Mouse (Mus musculus): ENCODE measurements at regions not wholly inside any gene's neighbourhood (a gene's known extent, or its start where the extent isn't known, plus 50 kb on each side); places are given as distances from the start of the nearest gene placed in this dataset.

DNA sequence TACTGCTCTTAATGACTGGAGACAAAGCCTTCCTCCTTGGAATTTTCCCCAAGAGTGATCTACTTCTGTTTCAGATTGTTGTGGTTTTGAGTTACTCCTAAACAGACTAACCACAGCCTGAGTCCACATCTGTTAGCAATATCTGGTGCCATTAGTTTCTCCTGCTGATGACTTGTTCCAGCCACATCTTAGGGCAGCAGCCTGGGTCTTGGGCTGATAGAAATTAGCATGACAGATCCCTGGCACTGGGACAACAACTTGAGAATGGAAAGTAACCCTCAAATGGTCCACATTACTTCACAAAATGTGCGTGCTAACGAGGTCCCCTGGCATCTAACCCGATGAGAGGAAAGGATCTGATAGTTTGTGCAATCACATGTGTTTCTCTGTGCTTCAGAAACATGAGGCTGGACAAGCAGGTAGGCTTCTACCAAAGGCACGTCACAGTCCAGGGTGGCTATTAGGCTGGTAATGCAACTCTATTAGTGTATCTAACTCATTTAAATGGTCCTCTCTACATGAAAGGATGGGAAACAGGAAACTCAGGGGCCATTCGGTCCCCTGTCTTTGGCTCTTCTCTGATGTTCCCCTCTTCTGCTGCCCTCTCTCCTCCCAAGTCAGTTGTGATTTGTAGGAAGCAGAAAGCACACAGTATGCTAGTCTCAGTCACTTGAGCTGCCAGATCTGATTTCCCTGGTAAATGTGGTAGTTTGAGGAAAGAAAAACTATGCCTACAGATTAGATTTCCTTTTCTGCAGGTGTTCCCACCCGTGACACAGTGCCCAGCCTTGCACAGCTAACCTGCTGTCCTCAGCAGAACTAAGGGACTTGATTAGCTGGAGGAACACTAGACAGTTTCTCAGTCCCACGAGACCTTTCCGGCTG is 2866.9 kb upstream of the 5930422O12Rik start:
- no peak overlapping the region for H3K4me2 ChIP-seq (ENCODE audit: low read depth, low read length, severe bottlenecking)
- no peaks in the 10 kb centered on the region for H3K36me3 ChIP-seq (ENCODE audit: control insufficient read depth, insufficient read depth, low read length)
- ATAC-seq (replicated peaks; ENCODE audit: low FRiP score) = no peak
- no peaks in the 10 kb centered on the region for H3K4me1 ChIP-seq (replicated peaks; ENCODE audit: control insufficient read depth, insufficient read depth, low read length)
- WGBS = 78% methylated on average over 8 of the region's 8 CpGs
- H3K27ac ChIP-seq (ENCODE audit: low read depth, low read length) = no peak overlapping the region
- H3K9ac ChIP-seq (ENCODE audit: low read length) = no peak overlapping the region
- DNase-seq (ENCODE audit: low spot score) = no peak
- no peaks in the 10 kb centered on the region for H3K27me3 ChIP-seq (ENCODE audit: control insufficient read depth, insufficient read depth, low read length)
- H3K4me3 ChIP-seq (ENCODE audit: low read depth, low read length) = no peak overlapping the region
- no peaks in the 10 kb centered on the region for H3K9me3 ChIP-seq (ENCODE audit: control insufficient read depth, low read length)

GRCm38 (mm10) chr8:30569799-30570198 is 2858.7 kb upstream of the 5930422O12Rik start:
- H3K4me2 ChIP-seq (ENCODE audit: low read depth, low read length, severe bottlenecking) = no peak overlapping the region
- H3K4me3 ChIP-seq (ENCODE audit: low read depth, low read length) = no peak overlapping the region
- no peaks in the 10 kb centered on the region for H3K4me1 ChIP-seq (replicated peaks; ENCODE audit: control insufficient read depth, insufficient read depth, low read length)
- no peak for ATAC-seq (replicated peaks; ENCODE audit: low FRiP score)
- H3K36me3 ChIP-seq (ENCODE audit: control insufficient read depth, insufficient read depth, low read length) = no peaks in the 10 kb centered on the region
- H3K27ac ChIP-seq (ENCODE audit: low read depth, low read length) = no peak overlapping the region
- H3K9me3 ChIP-seq (ENCODE audit: control insufficient read depth, low read length) = no peaks in the 10 kb centered on the region
- no peaks in the 10 kb centered on the region for H3K27me3 ChIP-seq (ENCODE audit: control insufficient read depth, insufficient read depth, low read length)
- WGBS = 84% methylated on average over 3 of the region's 3 CpGs
- H3K9ac ChIP-seq (ENCODE audit: low read length) = no peak overlapping the region
- DNase-seq (ENCODE audit: low spot score) = no peak

DNA sequence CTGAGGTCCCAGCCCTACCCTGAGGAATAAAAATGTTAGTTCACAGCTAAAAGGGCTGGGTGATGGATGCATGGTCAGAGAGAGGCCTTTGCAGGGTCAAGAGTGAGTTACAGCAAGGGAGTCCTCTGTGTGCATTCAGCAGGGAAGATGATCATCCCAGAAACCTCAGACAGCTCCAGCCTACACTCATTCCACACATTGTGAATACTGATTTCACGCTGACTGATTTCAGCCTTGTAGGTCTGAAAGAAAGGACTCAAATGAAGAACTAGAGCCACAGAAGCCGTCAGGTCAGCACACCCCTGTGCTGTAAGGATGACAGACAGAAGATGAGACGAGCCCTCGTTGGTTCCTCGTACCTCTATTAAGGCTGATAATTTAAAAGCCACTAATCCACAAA is 2858.0 kb upstream of the 5930422O12Rik start:
- H3K4me3 ChIP-seq (ENCODE audit: low read depth, low read length) = no peak overlapping the region
- H3K4me1 ChIP-seq (replicated peaks; ENCODE audit: control insufficient read depth, insufficient read depth, low read length) = no peaks in the 10 kb centered on the region
- no peaks in the 10 kb centered on the region for H3K9me3 ChIP-seq (ENCODE audit: control insufficient read depth, low read length)
- no peaks in the 10 kb centered on the region for H3K27me3 ChIP-seq (ENCODE audit: control insufficient read depth, insufficient read depth, low read length)
- H3K4me2 ChIP-seq (ENCODE audit: low read depth, low read length, severe bottlenecking) = no peak overlapping the region
- ATAC-seq (replicated peaks; ENCODE audit: low FRiP score) (no peak), DNase-seq (ENCODE audit: low spot score) (no peak)
- no peak overlapping the region for H3K27ac ChIP-seq (ENCODE audit: low read depth, low read length)
- 31% methylated on average over 5 of the region's 5 CpGs for WGBS
- no peak overlapping the region for H3K9ac ChIP-seq (ENCODE audit: low read length)
- no peaks in the 10 kb centered on the region for H3K36me3 ChIP-seq (ENCODE audit: control insufficient read depth, insufficient read depth, low read length)

- no peaks in the 10 kb centered on the region for H3K9me3 ChIP-seq (ENCODE audit: control insufficient read depth, low read length)
These were observed 2841.0 kb upstream of the 5930422O12Rik start for GRCm38 (mm10) chr8:30587508-30587907.

GRCm38 (mm10) chr8:30602421-30602820 is 2826.1 kb upstream of the 5930422O12Rik start:
- no CpG with 5 or more reads among the region's 1 CpGs for WGBS

More at GRCm38 (mm10) chr8:30587508-30587907, 2841.0 kb upstream of the 5930422O12Rik start:
- H3K9ac ChIP-seq (ENCODE audit: low read length) = no peak overlapping the region
- H3K4me3 ChIP-seq (ENCODE audit: low read depth, low read length) = no peak overlapping the region
- H3K36me3 ChIP-seq (ENCODE audit: control insufficient read depth, insufficient read depth, low read length) = no peaks in the 10 kb centered on the region
- H3K27ac ChIP-seq (ENCODE audit: low read depth, low read length) = no peak overlapping the region
- 88% methylated on average over 5 of the region's 5 CpGs for WGBS
- no peaks in the 10 kb centered on the region for H3K27me3 ChIP-seq (ENCODE audit: control insufficient read depth, insufficient read depth, low read length)
- no peak for ATAC-seq (replicated peaks; ENCODE audit: low FRiP score)
- H3K4me2 ChIP-seq (ENCODE audit: low read depth, low read length, severe bottlenecking) = no peak overlapping the region
- no peaks in the 10 kb centered on the region for H3K4me1 ChIP-seq (replicated peaks; ENCODE audit: control insufficient read depth, insufficient read depth, low read length)
- DNase-seq (ENCODE audit: low spot score) = no peak

GRCm38 (mm10) chr8:30630332-30630731 is 2798.2 kb upstream of the 5930422O12Rik start:
- peak; percentile 78 for ATAC-seq (replicated peaks; ENCODE audit: low FRiP score)

More at GRCm38 (mm10) chr8:30602421-30602820, 2826.1 kb upstream of the 5930422O12Rik start:
- Histone ChIP-seq H3K27ac (ENCODE audit: low read depth, low read length) (no peak overlapping the region), H3K4me3 (ENCODE audit: low read depth, low read length) (no peak overlapping the region), H3K4me2 (ENCODE audit: low read depth, low read length, severe bottlenecking) (no peak overlapping the region), H3K9ac (ENCODE audit: low read length) (no peak overlapping the region), H3K36me3 (ENCODE audit: control insufficient read depth, insufficient read depth, low read length) (no peaks in the 10 kb centered on the region), H3K27me3 (ENCODE audit: control insufficient read depth, insufficient read depth, low read length) (no peaks in the 10 kb centered on the region), H3K4me1 (replicated peaks; ENCODE audit: control insufficient read depth, insufficient read depth, low read length) (no peaks in the 10 kb centered on the region), H3K9me3 (ENCODE audit: control insufficient read depth, low read length) (no peaks in the 10 kb centered on the region)
- no peak for DNase-seq (ENCODE audit: low spot score)
- no peak for ATAC-seq (replicated peaks; ENCODE audit: low FRiP score)

DNA sequence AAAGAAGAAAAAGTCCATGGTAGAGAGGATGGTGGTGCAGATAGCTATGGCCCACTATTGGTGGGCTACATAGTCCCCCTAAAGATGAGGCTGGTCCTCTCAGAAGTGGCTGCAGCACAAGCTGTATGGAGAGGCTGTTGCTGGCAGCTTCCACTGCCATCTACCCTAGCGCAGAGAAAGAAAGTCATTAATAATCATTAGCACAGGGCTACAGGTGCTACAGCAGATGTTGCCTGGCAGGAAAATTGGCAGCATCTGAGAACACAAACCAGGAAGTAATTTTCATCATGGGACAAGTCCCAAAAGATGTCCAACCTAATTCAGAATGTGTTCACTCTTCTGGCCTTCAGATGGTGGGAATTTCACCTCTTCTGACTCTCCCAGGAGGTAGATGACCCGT is 2791.7 kb upstream of the 5930422O12Rik start:
- H3K9ac ChIP-seq (ENCODE audit: low read length) = no peak overlapping the region
- H3K4me3 ChIP-seq (ENCODE audit: low read depth, low read length) = no peak overlapping the region
- no peak overlapping the region for H3K27ac ChIP-seq (ENCODE audit: low read depth, low read length)
- H3K36me3 ChIP-seq (ENCODE audit: control insufficient read depth, insufficient read depth, low read length) = no peaks in the 10 kb centered on the region
- H3K27me3 ChIP-seq (ENCODE audit: control insufficient read depth, insufficient read depth, low read length) = no peaks in the 10 kb centered on the region
- no peaks in the 10 kb centered on the region for H3K4me1 ChIP-seq (replicated peaks; ENCODE audit: control insufficient read depth, insufficient read depth, low read length)
- no peak for ATAC-seq (replicated peaks; ENCODE audit: low FRiP score)
- H3K4me2 ChIP-seq (ENCODE audit: low read depth, low read length, severe bottlenecking) = no peak overlapping the region
- no peaks in the 10 kb centered on the region for H3K9me3 ChIP-seq (ENCODE audit: control insufficient read depth, low read length)
- DNase-seq (ENCODE audit: low spot score) = no peak
- WGBS = 85% methylated on average over 2 of the region's 2 CpGs

More at GRCm38 (mm10) chr8:30630332-30630731, 2798.2 kb upstream of the 5930422O12Rik start:
- WGBS = 47% methylated on average over 5 of the region's 5 CpGs
- H3K27me3 ChIP-seq (ENCODE audit: control insufficient read depth, insufficient read depth, low read length) = no peaks in the 10 kb centered on the region
- no peak for DNase-seq (ENCODE audit: low spot score)
- no peak overlapping the region for H3K9ac ChIP-seq (ENCODE audit: low read length)
- no peak overlapping the region for H3K27ac ChIP-seq (ENCODE audit: low read depth, low read length)
- no peaks in the 10 kb centered on the region for H3K36me3 ChIP-seq (ENCODE audit: control insufficient read depth, insufficient read depth, low read length)
- H3K4me1 ChIP-seq (replicated peaks; ENCODE audit: control insufficient read depth, insufficient read depth, low read length) = no peaks in the 10 kb centered on the region
- H3K4me3 ChIP-seq (ENCODE audit: low read depth, low read length) = no peak overlapping the region
- H3K9me3 ChIP-seq (ENCODE audit: control insufficient read depth, low read length) = no peaks in the 10 kb centered on the region
- H3K4me2 ChIP-seq (ENCODE audit: low read depth, low read length, severe bottlenecking) = no peak overlapping the region

DNA sequence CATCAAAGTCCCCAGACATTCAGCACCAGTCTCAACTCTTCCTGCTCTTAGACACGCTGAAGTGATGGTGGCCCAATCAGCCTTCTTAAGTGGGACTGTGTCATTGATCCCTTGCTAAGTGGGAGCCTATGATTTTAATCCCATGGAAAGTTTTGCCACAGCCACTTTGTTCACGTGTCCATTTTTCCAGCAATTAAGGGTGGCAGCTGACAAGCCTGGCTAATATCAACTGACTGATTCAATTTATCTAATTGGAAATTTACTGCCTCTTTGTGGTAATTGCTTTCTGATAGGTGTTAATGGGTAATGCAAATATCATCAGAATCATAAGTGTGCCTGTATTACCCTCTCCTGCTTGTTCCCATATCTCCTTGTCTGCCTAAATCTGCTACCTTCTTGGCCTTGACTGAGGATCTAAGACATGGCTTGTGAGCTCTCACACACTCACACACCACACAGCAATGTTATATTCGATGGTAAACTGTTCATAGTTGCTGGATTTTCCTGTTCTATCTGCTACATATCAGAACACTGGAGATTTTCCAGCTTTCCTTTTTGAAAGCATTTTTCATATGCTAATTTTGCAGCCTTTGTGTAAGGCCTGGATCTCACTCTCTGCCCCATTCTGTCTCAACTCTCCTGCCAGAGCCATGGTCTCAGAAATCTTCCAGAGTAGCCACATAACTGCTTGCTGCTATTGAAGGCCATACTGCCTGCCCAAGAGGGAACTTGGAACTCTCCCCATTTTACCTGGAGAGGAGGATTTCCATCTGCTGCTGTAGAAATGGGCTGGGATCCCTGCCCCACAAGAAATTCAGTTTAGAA is 2785.4 kb upstream of the 5930422O12Rik start:
- no peak overlapping the region for H3K27ac ChIP-seq (ENCODE audit: low read depth, low read length)
- no peak overlapping the region for H3K4me3 ChIP-seq (ENCODE audit: low read depth, low read length)
- no peaks in the 10 kb centered on the region for H3K27me3 ChIP-seq (ENCODE audit: control insufficient read depth, insufficient read depth, low read length)
- H3K9me3 ChIP-seq (ENCODE audit: control insufficient read depth, low read length) = no peaks in the 10 kb centered on the region
- DNase-seq (ENCODE audit: low spot score) (no peak), ATAC-seq (replicated peaks; ENCODE audit: low FRiP score) (peak; percentile 66)
- 49% methylated on average over 3 of the region's 3 CpGs for WGBS
- no peaks in the 10 kb centered on the region for H3K4me1 ChIP-seq (replicated peaks; ENCODE audit: control insufficient read depth, insufficient read depth, low read length)
- no peak overlapping the region for H3K4me2 ChIP-seq (ENCODE audit: low read depth, low read length, severe bottlenecking)
- H3K9ac ChIP-seq (ENCODE audit: low read length) = no peak overlapping the region
- no peaks in the 10 kb centered on the region for H3K36me3 ChIP-seq (ENCODE audit: control insufficient read depth, insufficient read depth, low read length)
